Mouse (Mus musculus): Measurements from ENCODE around the gene Ckm. TPM values are rescaled to one million over a fixed set of nuclear protein-coding genes. Genes with fewer than 3 reads are reported as not detected.

Gene Ckm
- polyA plus RNA-seq, 1 experiment from 2014 or later, result 0.69 TPM

DNA sequence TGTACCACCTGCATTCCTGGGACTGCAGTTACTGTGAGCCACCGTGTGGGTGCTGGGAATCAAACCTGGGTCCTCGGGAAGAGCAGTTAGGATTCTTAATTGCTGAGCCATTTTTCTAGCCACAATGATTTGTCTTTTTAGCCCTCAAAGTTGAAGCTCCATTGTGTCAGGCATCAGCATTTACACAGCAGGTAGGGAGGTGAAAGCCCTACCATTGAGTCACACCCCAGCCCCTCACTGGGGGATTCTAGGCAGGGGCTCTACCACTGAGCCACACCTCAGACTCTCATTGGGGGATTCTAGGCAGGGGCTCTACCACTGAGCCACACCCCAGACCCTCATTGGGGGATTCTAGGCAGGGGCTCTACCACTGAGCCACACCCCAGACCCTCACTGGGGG is 31.7 kb downstream of the Ckm start:
- Histone ChIP-seq H3K27me3 (ENCODE audit: control insufficient read depth, insufficient read depth, low read length) (no peaks in the 10 kb centered on the region), H3K4me3 (ENCODE audit: low read length) (no peak overlapping the region), H3K4me2 (replicated peaks; ENCODE audit: low read depth, low read length) (no peak overlapping the region), H3K9me3 (ENCODE audit: control insufficient read depth, low read length) (no peaks in the 10 kb centered on the region; the same call in 1 of the 2 replicates), H3K4me1 (ENCODE audit: control insufficient read depth, insufficient read depth, low read length) (no peaks in the 10 kb centered on the region), H3K27ac (ENCODE audit: low read depth, low read length) (no peak overlapping the region), H3K9ac (ENCODE audit: low read depth, low read length) (no peak overlapping the region), H3K36me3 (ENCODE audit: control insufficient read depth, insufficient read depth, low read length) (peaks cover 87% of the 10 kb centered on the region)
- WGBS, result 98% methylated on average over 2 of the region's 2 CpGs
- ATAC-seq (ENCODE audit: low FRiP score, low TSS enrichment), result no peak

DNA sequence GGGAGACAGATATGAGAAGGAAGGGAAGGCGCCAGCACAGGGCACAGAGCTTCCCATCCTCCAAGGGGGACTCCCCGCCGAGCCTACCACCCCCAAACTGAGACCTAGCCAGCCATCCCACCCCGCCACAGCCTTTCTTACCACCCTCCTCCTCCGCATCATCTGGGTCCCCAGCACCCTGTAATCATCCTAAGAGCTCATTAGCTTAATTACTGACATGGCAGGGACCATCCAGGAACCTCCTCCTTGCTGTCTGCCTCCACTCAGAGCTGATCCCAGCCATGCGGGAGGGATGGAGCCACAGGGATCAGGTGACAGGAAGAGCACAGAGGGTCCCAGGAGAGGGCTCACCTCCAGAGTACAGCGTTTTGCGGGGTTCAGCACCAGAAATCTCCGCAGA is 32.5 kb downstream of the Ckm start:
- H3K9me3 ChIP-seq (ENCODE audit: control insufficient read depth, low read length), result no peaks in the 10 kb centered on the region; the same call in 1 of the 2 replicates
- H3K4me1 ChIP-seq (ENCODE audit: control insufficient read depth, insufficient read depth, low read length), result no peaks in the 10 kb centered on the region
- WGBS, result 87% methylated on average over 9 of the region's 9 CpGs
- ATAC-seq (ENCODE audit: low FRiP score, low TSS enrichment), result no peak
- no peak overlapping the region for H3K4me3 ChIP-seq (ENCODE audit: low read length)
- H3K4me2 ChIP-seq (replicated peaks; ENCODE audit: low read depth, low read length), result no peak overlapping the region
- no peak overlapping the region for H3K27ac ChIP-seq (ENCODE audit: low read depth, low read length)
- H3K9ac ChIP-seq (ENCODE audit: low read depth, low read length), result no peak overlapping the region
- H3K36me3 ChIP-seq (ENCODE audit: control insufficient read depth, insufficient read depth, low read length), result peaks cover 87% of the 10 kb centered on the region
- H3K27me3 ChIP-seq (ENCODE audit: control insufficient read depth, insufficient read depth, low read length), result no peaks in the 10 kb centered on the region

- Histone ChIP-seq H3K36me3 (ENCODE audit: control insufficient read depth, insufficient read depth, low read length) (peaks cover 66% of the 10 kb centered on the region), H3K9me3 (ENCODE audit: control insufficient read depth, low read length) (no peaks in the 10 kb centered on the region), H3K4me1 (ENCODE audit: control insufficient read depth, insufficient read depth, low read length) (no peaks in the 10 kb centered on the region), H3K4me3 (ENCODE audit: low read length) (no peak overlapping the region), H3K9ac (ENCODE audit: low read depth, low read length) (no peak overlapping the region), H3K4me2 (replicated peaks; ENCODE audit: low read depth, low read length) (no peak overlapping the region), H3K27ac (ENCODE audit: low read depth, low read length) (no peak overlapping the region), H3K27me3 (ENCODE audit: control insufficient read depth, insufficient read depth, low read length) (no peaks in the 10 kb centered on the region)
- 82% methylated on average over 9 of the region's 9 CpGs for WGBS
- ATAC-seq (ENCODE audit: low FRiP score, low TSS enrichment), result no peak
These were observed 37.0 kb downstream of the Ckm start for GRCm38 (mm10) chr7:19441448-19442091.

GRCm38 (mm10) chr7:19443344-19443743 is 38.8 kb downstream of the Ckm start:
- Histone ChIP-seq H3K9ac (ENCODE audit: low read depth, low read length) (no peak overlapping the region), H3K27ac (ENCODE audit: low read depth, low read length) (no peak overlapping the region), H3K9me3 (ENCODE audit: control insufficient read depth, low read length) (no peaks in the 10 kb centered on the region), H3K27me3 (ENCODE audit: control insufficient read depth, insufficient read depth, low read length) (no peaks in the 10 kb centered on the region), H3K36me3 (ENCODE audit: control insufficient read depth, insufficient read depth, low read length) (peaks cover 61% of the 10 kb centered on the region), H3K4me3 (ENCODE audit: low read length) (no peak overlapping the region), H3K4me1 (ENCODE audit: control insufficient read depth, insufficient read depth, low read length) (no peaks in the 10 kb centered on the region), H3K4me2 (replicated peaks; ENCODE audit: low read depth, low read length) (no peak overlapping the region)
- ATAC-seq (ENCODE audit: low FRiP score, low TSS enrichment), result peak; percentile 73
- 33% methylated on average over 3 of the region's 3 CpGs for WGBS

DNA sequence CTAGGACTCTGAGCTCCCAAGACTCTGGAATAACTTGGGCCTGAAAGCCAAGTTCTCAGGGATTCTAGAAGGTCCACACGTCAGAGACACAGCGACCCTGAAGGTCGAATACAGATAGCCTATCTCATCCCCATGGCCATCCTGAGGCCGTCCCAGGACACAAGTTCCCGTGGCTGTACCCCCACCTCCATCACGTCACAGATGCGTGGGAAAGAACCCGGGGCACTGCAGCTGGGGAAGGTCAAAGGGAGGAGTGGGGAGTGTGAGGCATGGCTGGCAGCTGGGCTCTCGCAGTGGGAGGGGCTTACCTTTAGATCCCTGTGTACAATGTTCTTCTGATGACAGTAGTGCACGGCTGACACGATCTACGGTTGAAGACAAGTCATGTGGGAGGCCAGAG is 40.2 kb downstream of the Ckm start:
- no peak for ATAC-seq (ENCODE audit: low FRiP score, low TSS enrichment)
- Histone ChIP-seq H3K9ac (ENCODE audit: low read depth, low read length) (no peak overlapping the region), H3K4me1 (ENCODE audit: control insufficient read depth, insufficient read depth, low read length) (no peaks in the 10 kb centered on the region), H3K27ac (ENCODE audit: low read depth, low read length) (no peak overlapping the region), H3K4me2 (replicated peaks; ENCODE audit: low read depth, low read length) (no peak overlapping the region), H3K9me3 (ENCODE audit: control insufficient read depth, low read length) (no peaks in the 10 kb centered on the region), H3K36me3 (ENCODE audit: control insufficient read depth, insufficient read depth, low read length) (peaks cover 62% of the 10 kb centered on the region), H3K4me3 (ENCODE audit: low read length) (no peak overlapping the region), H3K27me3 (ENCODE audit: control insufficient read depth, insufficient read depth, low read length) (no peaks in the 10 kb centered on the region)
- 77% methylated on average over 12 of the region's 12 CpGs for WGBS

DNA sequence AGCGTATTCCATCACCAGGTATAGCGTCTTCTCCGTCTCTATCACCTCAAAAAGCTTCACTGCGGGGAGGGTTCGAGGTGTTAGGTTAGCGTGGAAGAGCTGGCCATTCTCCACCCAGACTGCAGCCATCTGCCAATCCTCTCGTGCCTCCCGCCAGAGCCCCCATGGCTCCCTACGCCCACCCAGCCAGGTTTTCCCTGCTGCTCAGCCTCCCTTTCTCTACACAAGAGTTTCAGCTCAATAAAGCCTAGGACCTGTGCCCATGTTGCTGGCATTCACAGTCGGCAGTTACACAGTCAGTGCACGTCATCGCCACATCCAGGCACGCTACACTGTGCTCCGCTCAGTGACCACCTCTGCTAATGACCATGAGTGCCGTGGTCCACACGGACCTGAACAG is 43.1 kb downstream of the Ckm start:
- H3K9me3 ChIP-seq (ENCODE audit: control insufficient read depth, low read length), result no peaks in the 10 kb centered on the region
- H3K4me1 ChIP-seq (ENCODE audit: control insufficient read depth, insufficient read depth, low read length), result no peaks in the 10 kb centered on the region
- ATAC-seq (ENCODE audit: low FRiP score, low TSS enrichment), result no peak
- H3K4me2 ChIP-seq (replicated peaks; ENCODE audit: low read depth, low read length), result no peak overlapping the region
- H3K4me3 ChIP-seq (ENCODE audit: low read length), result no peak overlapping the region
- peaks cover 56% of the 10 kb centered on the region for H3K36me3 ChIP-seq (ENCODE audit: control insufficient read depth, insufficient read depth, low read length)
- no peak overlapping the region for H3K27ac ChIP-seq (ENCODE audit: low read depth, low read length)
- WGBS, result 94% methylated on average over 16 of the region's 16 CpGs
- no peaks in the 10 kb centered on the region for H3K27me3 ChIP-seq (ENCODE audit: control insufficient read depth, insufficient read depth, low read length)
- no peak overlapping the region for H3K9ac ChIP-seq (ENCODE audit: low read depth, low read length)

GRCm38 (mm10) chr7:19449165-19449564 is 44.6 kb downstream of the Ckm start:
- peaks cover 49% of the 10 kb centered on the region for H3K36me3 ChIP-seq (ENCODE audit: control insufficient read depth, insufficient read depth, low read length)
- WGBS, result 77% methylated on average over 12 of the region's 12 CpGs
- no peak overlapping the region for H3K4me3 ChIP-seq (ENCODE audit: low read length)
- ATAC-seq (ENCODE audit: low FRiP score, low TSS enrichment), result no peak
- no peak overlapping the region for H3K4me2 ChIP-seq (replicated peaks; ENCODE audit: low read depth, low read length)
- H3K9me3 ChIP-seq (ENCODE audit: control insufficient read depth, low read length), result no peaks in the 10 kb centered on the region
- no peak overlapping the region for H3K9ac ChIP-seq (ENCODE audit: low read depth, low read length)
- H3K27ac ChIP-seq (ENCODE audit: low read depth, low read length), result no peak overlapping the region
- no peaks in the 10 kb centered on the region for H3K27me3 ChIP-seq (ENCODE audit: control insufficient read depth, insufficient read depth, low read length)
- H3K4me1 ChIP-seq (ENCODE audit: control insufficient read depth, insufficient read depth, low read length), result no peaks in the 10 kb centered on the region

DNA sequence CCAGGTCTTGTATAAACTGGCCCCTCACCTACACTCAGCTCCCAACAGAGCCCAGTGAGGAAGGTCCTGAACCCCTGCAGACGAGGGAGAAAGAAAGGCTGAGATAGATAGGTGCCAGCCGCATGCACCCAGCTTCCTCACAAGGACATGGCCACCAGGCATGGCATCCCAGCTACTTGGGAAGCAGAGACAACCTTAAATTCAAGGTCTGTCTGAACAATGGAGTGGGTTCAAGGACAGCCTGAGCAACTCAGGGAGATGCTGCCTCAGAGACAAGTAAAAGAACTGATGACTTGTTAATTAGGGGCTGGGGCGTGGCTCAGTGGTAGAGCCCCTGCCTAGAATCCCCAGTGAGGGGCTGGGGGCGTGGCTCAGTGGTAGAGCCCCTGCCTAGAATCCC is 50.6 kb downstream of the Ckm start:
- Histone ChIP-seq H3K9me3 (ENCODE audit: control insufficient read depth, low read length) (no peaks in the 10 kb centered on the region), H3K36me3 (ENCODE audit: control insufficient read depth, insufficient read depth, low read length) (peaks cover 28% of the 10 kb centered on the region), H3K9ac (ENCODE audit: low read depth, low read length) (no peak overlapping the region), H3K27me3 (ENCODE audit: control insufficient read depth, insufficient read depth, low read length) (no peaks in the 10 kb centered on the region), H3K4me2 (replicated peaks; ENCODE audit: low read depth, low read length) (no peak overlapping the region), H3K27ac (ENCODE audit: low read depth, low read length) (no peak overlapping the region), H3K4me1 (ENCODE audit: control insufficient read depth, insufficient read depth, low read length) (peaks cover 7% of the 10 kb centered on the region; the same call in 1 of the 2 replicates), H3K4me3 (ENCODE audit: low read length) (no peak overlapping the region)
- WGBS, result 89% methylated on average over 4 of the region's 4 CpGs
- no peak for ATAC-seq (ENCODE audit: low FRiP score, low TSS enrichment)

DNA sequence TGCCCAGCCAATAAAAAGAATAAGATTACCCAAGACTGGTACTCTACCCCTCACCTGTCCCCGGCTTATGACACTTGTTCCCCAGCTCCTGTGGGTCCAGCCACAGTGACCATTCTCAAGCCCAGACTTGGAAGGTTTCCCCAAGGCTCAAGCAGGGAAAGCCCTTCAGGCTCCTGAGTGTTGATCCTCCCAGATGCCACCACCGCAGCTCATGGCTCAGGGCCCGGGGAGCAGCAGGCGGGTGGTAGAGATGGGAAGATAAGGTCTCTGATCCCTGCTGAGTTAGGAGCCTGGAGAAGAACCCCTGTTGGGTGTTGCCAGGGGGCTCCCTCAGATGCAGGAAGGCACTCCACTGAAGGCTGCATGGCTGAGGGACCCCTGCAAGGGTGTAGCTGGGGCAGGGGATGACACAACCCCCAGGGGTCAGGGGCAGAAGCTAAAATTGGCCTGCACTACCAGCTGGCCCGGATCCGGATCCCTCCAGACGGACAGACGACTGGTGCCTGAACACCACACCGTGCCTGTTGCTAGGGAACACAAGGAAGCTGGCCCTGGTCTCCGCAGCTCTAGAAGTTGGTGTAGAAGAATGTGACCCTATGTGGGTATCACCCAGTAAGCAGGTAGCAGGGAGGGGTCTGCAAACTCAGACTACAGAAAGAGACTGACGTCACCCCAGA is 51.4 kb downstream of the Ckm start:
- Histone ChIP-seq H3K4me2 (replicated peaks; ENCODE audit: low read depth, low read length) (no peak overlapping the region; the same call in 1 of the 2 replicates), H3K36me3 (ENCODE audit: control insufficient read depth, insufficient read depth, low read length) (peaks cover 21% of the 10 kb centered on the region), H3K4me3 (ENCODE audit: low read length) (no peak overlapping the region), H3K9me3 (ENCODE audit: control insufficient read depth, low read length) (no peaks in the 10 kb centered on the region), H3K27ac (ENCODE audit: low read depth, low read length) (no peak overlapping the region), H3K9ac (ENCODE audit: low read depth, low read length) (no peak overlapping the region), H3K27me3 (ENCODE audit: control insufficient read depth, insufficient read depth, low read length) (no peaks in the 10 kb centered on the region), H3K4me1 (ENCODE audit: control insufficient read depth, insufficient read depth, low read length) (peaks cover 7% of the 10 kb centered on the region; the same call in 1 of the 2 replicates)
- no peak for ATAC-seq (ENCODE audit: low FRiP score, low TSS enrichment)
- 77% methylated on average over 11 of the region's 11 CpGs for WGBS

Measured in kidney, embryonic 14.5 days (tissue).